Mouse (Mus musculus): ENCODE measurements around the gene Ppp1r9a. TPM values are rescaled to one million over a fixed set of nuclear protein-coding genes. Genes with fewer than 3 reads are reported as not detected.

The Ppp1r9a gene
- polyA plus RNA-seq, 2 experiments, result 2.6 to 3.0 TPM

DNA sequence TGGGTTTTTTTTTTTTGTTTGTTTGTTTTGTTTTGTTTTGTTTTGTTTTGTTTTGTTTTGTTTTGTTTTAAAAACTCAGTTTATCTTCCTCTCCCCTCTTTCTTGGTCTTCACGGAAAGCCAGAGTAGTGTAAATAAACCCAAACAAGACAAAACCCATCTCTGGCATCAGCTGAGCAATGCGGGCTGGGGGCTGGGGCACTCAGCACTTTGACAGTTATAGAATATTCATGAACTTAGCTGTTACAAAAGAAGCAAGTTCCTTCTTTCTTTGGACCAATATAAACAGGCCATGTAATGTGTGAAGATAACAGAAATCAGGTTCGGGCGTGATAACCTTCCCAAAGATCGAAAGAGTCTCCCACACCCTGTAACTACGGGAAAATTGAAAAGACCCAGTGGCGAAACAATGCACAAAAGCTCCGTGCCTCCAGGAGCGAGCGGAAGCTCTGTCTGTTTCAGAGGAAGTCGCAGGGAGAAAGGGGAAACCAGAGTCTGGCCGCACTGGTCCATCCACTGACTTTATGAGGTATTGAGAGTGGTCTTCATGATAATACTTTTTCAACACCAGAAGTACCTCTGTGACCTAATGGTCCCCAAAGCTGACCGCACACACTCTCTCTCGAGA, 264.4 kb downstream of the Ppp1r9a start:
- Histone ChIP-seq H3K27ac (no peak overlapping the region), H3K9me3 (ENCODE audit: control insufficient read depth, low read length) (no peaks in the 10 kb centered on the region), H3K27me3 (ENCODE audit: control insufficient read depth, insufficient read depth, low read length) (no peaks in the 10 kb centered on the region), H3K9ac (replicated peaks) (peak overlapping the region; percentile 4; the same call in 1 of the 2 replicates), H3K4me3 (ENCODE audit: insufficient read depth in 1 of 2, low read depth in 2 of 2, low read length in 2 of 2) (peak overlapping the region in 1 of 2 experiments; percentile 7; a peak in 1 of 4 replicates), H3K4me1 (replicated peaks; ENCODE audit: control insufficient read depth in 2 of 2, insufficient read depth in 2 of 2, low read length in 1 of 2) (peaks cover 11 to 24% of the 10 kb centered on the region in 2 experiments), H3K36me3 (replicated peaks; ENCODE audit: control insufficient read depth, insufficient read depth, low read depth) (no peaks in the 10 kb centered on the region), H3K4me2 (ENCODE audit: low read depth) (peak overlapping the region; percentile 56)
- DNase-seq (ENCODE audit: low read depth in 3 of 3, low spot score in 3 of 3) (no peak), ATAC-seq (ENCODE audit: insufficient read depth) (no peak)
- 9% methylated on average over 14 of the region's 14 CpGs for WGBS (ENCODE audit: insufficient replicate concordance)
- no peak for TF ChIP-seq EP300 (IDR thresholded peaks at IDR 0.05; ENCODE audit: low read depth)
- TF ChIP-seq CTCF (IDR thresholded peaks at IDR 0.05; ENCODE audit: low read depth), result no peak

DNA sequence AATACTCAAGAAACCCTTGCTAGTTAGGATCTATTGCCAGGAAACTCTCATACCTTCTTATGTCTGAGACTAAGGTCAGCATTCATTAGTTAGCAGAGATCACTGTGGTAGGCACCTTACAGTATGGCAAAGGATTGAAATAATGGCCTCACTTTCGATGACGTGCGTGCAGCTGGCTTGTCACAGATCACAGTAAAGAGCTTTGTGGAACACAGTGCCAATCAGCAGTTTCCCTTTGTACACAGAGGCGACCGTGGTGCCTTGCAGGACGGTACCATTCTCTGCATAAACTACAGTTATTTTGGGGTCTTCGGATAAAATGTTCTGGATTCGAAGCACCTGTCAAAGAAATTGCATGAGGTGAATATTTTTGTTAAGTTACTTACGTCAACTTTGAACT, 265.4 kb downstream of the Ppp1r9a start:
- no peak overlapping the region for H3K4me2 ChIP-seq (ENCODE audit: low read depth)
- H3K4me1 ChIP-seq (replicated peaks; ENCODE audit: control insufficient read depth in 2 of 2, insufficient read depth in 2 of 2, low read length in 1 of 2), result peaks cover 11 to 28% of the 10 kb centered on the region in 2 experiments
- no peak overlapping the region for H3K27ac ChIP-seq
- WGBS (ENCODE audit: insufficient replicate concordance), result 71% methylated on average over 9 of the region's 9 CpGs
- H3K4me3 ChIP-seq (ENCODE audit: insufficient read depth in 1 of 2, low read depth in 2 of 2, low read length in 2 of 2), result no peak overlapping the region
- no peak for DNase-seq (ENCODE audit: low read depth in 3 of 3, low spot score in 3 of 3)
- no peak overlapping the region for H3K9ac ChIP-seq (replicated peaks)
- no peaks in the 10 kb centered on the region; the same call in 1 of the 2 replicates for H3K27me3 ChIP-seq (ENCODE audit: control insufficient read depth, insufficient read depth, low read length)
- H3K9me3 ChIP-seq (ENCODE audit: control insufficient read depth, low read length), result no peaks in the 10 kb centered on the region
- no peak for ATAC-seq (ENCODE audit: insufficient read depth)
- no peaks in the 10 kb centered on the region for H3K36me3 ChIP-seq (replicated peaks; ENCODE audit: control insufficient read depth, insufficient read depth, low read depth)
- TF ChIP-seq CTCF (IDR thresholded peaks at IDR 0.05; ENCODE audit: low read depth) (no peak), EP300 (IDR thresholded peaks at IDR 0.05; ENCODE audit: low read depth) (no peak)

DNA sequence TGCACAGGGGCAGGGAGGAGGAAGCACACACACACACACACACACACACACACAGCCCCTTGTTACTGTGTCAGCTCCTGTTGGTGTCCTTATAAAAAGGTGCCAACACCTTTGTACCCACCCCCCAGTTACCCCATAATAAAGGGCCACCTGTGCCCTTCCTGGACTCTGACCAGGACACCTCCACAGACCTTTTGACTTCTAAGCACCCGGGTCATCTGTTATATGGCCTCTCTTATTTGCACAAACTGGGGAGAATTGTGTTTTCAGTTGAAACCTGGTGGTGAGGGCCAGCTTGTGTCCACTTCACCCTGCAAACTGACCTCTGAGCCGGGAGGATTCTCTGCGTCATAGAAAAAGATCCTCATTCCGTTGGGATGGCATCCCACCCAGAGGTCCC, 268.7 kb downstream of the Ppp1r9a start:
- Histone ChIP-seq H3K4me2 (ENCODE audit: low read depth) (no peak overlapping the region), H3K36me3 (replicated peaks; ENCODE audit: control insufficient read depth, insufficient read depth, low read depth) (no peaks in the 10 kb centered on the region), H3K4me3 (ENCODE audit: insufficient read depth in 1 of 2, low read depth in 2 of 2, low read length in 2 of 2) (no peak overlapping the region), H3K27me3 (ENCODE audit: control insufficient read depth, insufficient read depth, low read length) (no peaks in the 10 kb centered on the region; the same call in 1 of the 2 replicates), H3K9ac (replicated peaks) (no peak overlapping the region), H3K4me1 (replicated peaks; ENCODE audit: control insufficient read depth in 2 of 2, insufficient read depth in 2 of 2, low read length in 1 of 2) (peaks cover 6 to 18% of the 10 kb centered on the region in 2 experiments; a peak in 3 of 4 replicates), H3K9me3 (ENCODE audit: control insufficient read depth, low read length) (no peaks in the 10 kb centered on the region), H3K27ac (no peak overlapping the region)
- TF ChIP-seq CTCF (IDR thresholded peaks at IDR 0.05; ENCODE audit: low read depth), result no peak
- no peak for TF ChIP-seq EP300 (IDR thresholded peaks at IDR 0.05; ENCODE audit: low read depth)
- DNase-seq (ENCODE audit: low read depth in 3 of 3, low spot score in 3 of 3), result no peak
- ATAC-seq (ENCODE audit: insufficient read depth), result peak; percentile 60
- WGBS (ENCODE audit: insufficient replicate concordance), result 69% methylated on average over 4 of the region's 4 CpGs

GRCm38 (mm10) chr6:5172571-5172970, 269.9 kb downstream of the Ppp1r9a start:
- H3K4me2 ChIP-seq (ENCODE audit: low read depth), result no peak overlapping the region
- no peaks in the 10 kb centered on the region; the same call in 1 of the 2 replicates for H3K27me3 ChIP-seq (ENCODE audit: control insufficient read depth, insufficient read depth, low read length)
- H3K9me3 ChIP-seq (ENCODE audit: control insufficient read depth, low read length), result no peaks in the 10 kb centered on the region
- DNase-seq (ENCODE audit: low read depth in 3 of 3, low spot score in 3 of 3) (no peak), ATAC-seq (ENCODE audit: insufficient read depth) (no peak)
- H3K36me3 ChIP-seq (replicated peaks; ENCODE audit: control insufficient read depth, insufficient read depth, low read depth), result no peaks in the 10 kb centered on the region
- H3K27ac ChIP-seq, result no peak overlapping the region
- WGBS (ENCODE audit: insufficient replicate concordance), result 77% methylated on average over 9 of the region's 9 CpGs
- TF ChIP-seq CTCF (IDR thresholded peaks at IDR 0.05; ENCODE audit: low read depth), result no peak
- no peak for TF ChIP-seq EP300 (IDR thresholded peaks at IDR 0.05; ENCODE audit: low read depth)
- H3K9ac ChIP-seq (replicated peaks), result no peak overlapping the region
- H3K4me1 ChIP-seq (replicated peaks; ENCODE audit: control insufficient read depth in 2 of 2, insufficient read depth in 2 of 2, low read length in 1 of 2), result peaks cover 0 to 10% of the 10 kb centered on the region in 2 experiments; a peak in 2 of 4 replicates
- H3K4me3 ChIP-seq (ENCODE audit: insufficient read depth in 1 of 2, low read depth in 2 of 2, low read length in 2 of 2), result no peak overlapping the region

DNA sequence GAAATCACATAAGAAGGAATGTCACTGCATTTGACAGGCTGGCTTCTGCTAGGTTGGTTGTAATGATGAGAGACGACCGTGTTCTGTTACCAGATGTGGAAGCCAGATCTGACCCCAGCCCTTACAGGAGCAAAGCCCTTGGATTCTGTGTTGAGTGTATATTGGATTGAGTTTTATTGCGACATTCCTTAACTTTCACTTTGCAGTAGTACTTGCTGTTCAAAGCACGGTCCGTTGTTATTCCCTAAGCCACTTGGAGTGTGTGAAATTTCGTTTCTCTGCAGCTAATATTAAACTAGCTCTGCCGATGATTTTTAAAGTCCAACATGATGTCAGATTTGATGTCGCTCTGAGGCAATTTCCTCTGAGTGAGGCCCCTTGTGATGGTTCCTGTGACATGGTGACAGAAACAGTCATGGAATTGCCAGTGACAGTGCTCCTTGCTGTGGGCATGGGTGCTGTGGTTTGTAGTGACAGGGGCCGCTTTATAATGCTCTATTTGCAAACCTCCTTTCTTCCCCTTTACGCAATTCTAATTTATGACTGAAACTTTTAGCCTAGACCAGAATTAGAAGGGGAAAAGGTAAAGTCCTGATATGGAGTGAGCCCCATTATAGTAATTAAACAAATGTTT, 271.6 kb downstream of the Ppp1r9a start:
- no peaks in the 10 kb centered on the region for H3K36me3 ChIP-seq (replicated peaks; ENCODE audit: control insufficient read depth, insufficient read depth, low read depth)
- TF ChIP-seq EP300 (IDR thresholded peaks at IDR 0.05; ENCODE audit: low read depth) (no peak), CTCF (IDR thresholded peaks at IDR 0.05; ENCODE audit: low read depth) (no peak)
- no peak overlapping the region for H3K9ac ChIP-seq (replicated peaks)
- H3K27me3 ChIP-seq (ENCODE audit: control insufficient read depth, insufficient read depth, low read length), result no peaks in the 10 kb centered on the region; the same call in 1 of the 2 replicates
- no peak overlapping the region for H3K4me3 ChIP-seq (ENCODE audit: insufficient read depth in 1 of 2, low read depth in 2 of 2, low read length in 2 of 2)
- H3K27ac ChIP-seq, result no peak overlapping the region
- no peak overlapping the region for H3K4me2 ChIP-seq (ENCODE audit: low read depth)
- 47% methylated on average over 10 of the region's 10 CpGs for WGBS (ENCODE audit: insufficient replicate concordance)
- peaks cover 0 to 9% of the 10 kb centered on the region in 2 experiments; a peak in 2 of 4 replicates for H3K4me1 ChIP-seq (replicated peaks; ENCODE audit: control insufficient read depth in 2 of 2, insufficient read depth in 2 of 2, low read length in 1 of 2)
- no peaks in the 10 kb centered on the region for H3K9me3 ChIP-seq (ENCODE audit: control insufficient read depth, low read length)
- DNase-seq (ENCODE audit: low read depth in 3 of 3, low spot score in 3 of 3), result no peak
- ATAC-seq (ENCODE audit: insufficient read depth), result no peak
